Mouse (Mus musculus) heart, postnatal 25 days (tissue): ENCODE data around the gene Mdh1. TPM values are rescaled to one million over a fixed set of nuclear protein-coding genes. Genes with fewer than 3 reads are reported as not detected.

Source experiments
- DNase-seq: peaks from one replicate; pipeline ENCODE4 v3.0.0; 2022; ENCODE audit warnings: low spot score
- intact Hi-C: fragments of 180-260 bp; cut with DNase I; formaldehyde crosslinking; loops from one replicate; pipeline ENCODE4 v1.15.1; 2025
- total RNA-seq, 2 experiments: library from RNA; stranded (reverse); gene quantifications; 2 replicates each; pipeline ENCODE4 v1.2.3; 2021

Gene Mdh1
- 1,000 to 10,000 TPM; 2,362 to 2,650 TPM for total RNA-seq

DNA sequence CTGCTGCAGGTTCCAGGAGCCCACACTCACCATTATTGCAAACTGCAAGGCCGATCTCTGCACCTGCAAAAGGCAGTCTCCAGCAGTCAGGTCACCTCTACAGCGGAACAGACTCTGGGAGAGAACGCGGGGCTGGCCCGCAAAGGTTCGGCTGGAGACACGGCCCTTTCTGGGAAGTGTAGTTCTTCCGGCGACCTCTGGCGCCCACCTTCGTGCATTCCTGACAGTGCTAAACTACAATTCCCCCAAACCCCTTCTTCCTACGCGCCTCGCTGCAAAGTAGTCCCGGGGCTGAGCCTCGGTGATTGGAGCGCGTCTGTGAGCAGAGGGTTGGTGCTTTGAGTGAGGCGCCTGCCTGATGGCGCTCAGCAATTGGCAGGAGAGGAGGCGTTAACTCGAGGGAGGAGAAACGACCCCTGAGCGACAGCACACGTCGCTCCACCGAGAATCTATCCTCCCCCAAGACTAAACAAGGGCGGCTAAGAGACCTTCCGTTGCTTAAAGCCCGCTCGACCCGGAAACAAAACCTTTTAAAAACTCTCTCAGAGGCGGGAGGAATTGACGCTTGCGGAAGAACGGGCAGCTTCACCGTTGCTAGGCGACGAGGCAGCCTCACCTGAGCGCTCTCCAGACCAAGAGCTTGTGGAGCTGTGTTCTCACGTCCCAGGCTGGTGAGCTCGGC is at the start of gene Mdh1, which contains the start of gene Wdpcp:
Mdh1 (minus strand) TSS at position 668 of the 682 bp plus-strand sequence.
Wdpcp (plus strand) TSS at position 536 of the 682 bp plus-strand sequence.
- peak; percentile 95 for DNase-seq
- intact Hi-C loops: loop anchor here (5.0 kb wide), 1 partner anchor 1685 kb away; the partner anchor contains the start of gene Xpo1

DNA sequence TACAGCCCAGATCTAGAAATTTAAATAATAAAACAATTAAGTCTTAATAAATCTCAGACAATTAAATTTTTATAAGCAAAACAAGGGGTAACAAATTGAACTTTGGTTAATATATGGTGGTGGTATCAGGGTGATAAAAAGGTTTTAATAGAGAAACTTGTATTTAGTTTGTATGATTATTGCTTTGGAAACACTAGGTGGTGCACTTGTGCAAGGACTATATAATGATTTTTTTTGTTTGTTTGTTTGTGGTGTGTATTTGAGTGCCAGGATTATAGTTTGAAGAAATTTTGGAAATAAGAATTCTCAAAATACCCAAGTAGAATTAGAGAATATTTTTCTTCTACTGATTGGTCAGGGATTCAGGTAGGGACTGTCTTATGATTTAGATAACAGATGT is 43.7 kb upstream of the Mdh1 start:
- intact Hi-C loops: no loop called here
- DNase-seq: no peak

GRCm38 (mm10) chr11:21602497-21602896 is 30.3 kb upstream of the Mdh1 start:
- no peak for DNase-seq
- intact Hi-C loops: no loop called here

- intact Hi-C loops: no loop called here
- no peak for DNase-seq
These were observed 11.1 kb upstream of the Mdh1 start for GRCm38 (mm10) chr11:21583286-21583685.

DNA sequence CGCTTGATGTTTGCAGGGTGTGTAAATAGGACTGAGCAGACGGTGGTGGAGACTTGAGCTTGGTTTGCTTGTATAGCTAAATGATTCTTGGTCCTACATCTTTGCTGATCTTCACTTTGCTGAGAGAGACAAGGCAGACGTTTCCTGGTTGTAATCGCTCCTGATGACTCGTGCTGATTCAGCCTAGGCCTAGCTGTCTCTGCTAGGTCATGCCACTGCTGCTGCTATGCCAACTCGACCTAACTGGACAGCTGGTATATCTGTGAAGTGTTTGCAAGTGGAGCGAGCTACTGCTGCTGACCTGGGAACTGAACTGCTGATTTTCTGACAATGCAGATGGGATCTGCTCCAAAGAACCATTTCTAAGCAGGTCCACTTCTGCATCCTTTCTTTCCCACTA is 9.3 kb upstream of the Mdh1 start:
- no peak for DNase-seq
- intact Hi-C loops: no loop called here

GRCm38 (mm10) chr11:21570973-21571372 is 1.2 kb downstream of the Mdh1 start:
- intact Hi-C loops: loop anchor here (5.0 kb wide), 1 partner anchor 1686 kb away; the partner anchor contains the start of gene Xpo1
- no peak for DNase-seq

- no peak for DNase-seq
- intact Hi-C loops: loop anchor here (5.0 kb wide), 1 partner anchor 1687 kb away; the partner anchor contains the start of gene Xpo1
These were observed 2.1 kb downstream of the Mdh1 start for GRCm38 (mm10) chr11:21570109-21570474.

GRCm38 (mm10) chr11:21569456-21570108 is 2.6 kb downstream of the Mdh1 start:
- DNase-seq: no peak
- intact Hi-C loops: loop anchor here (5.0 kb wide), 2 partner anchors 197 to 1688 kb away; partner anchors contain the start of genes Ugp2 and Xpo1

- no peak for DNase-seq
- intact Hi-C loops: loop anchor here (5.0 kb wide), 1 partner anchor 197 kb away; the partner anchor contains the start of gene Ugp2
These were observed 3.2 kb downstream of the Mdh1 start for GRCm38 (mm10) chr11:21569002-21569401.

DNA sequence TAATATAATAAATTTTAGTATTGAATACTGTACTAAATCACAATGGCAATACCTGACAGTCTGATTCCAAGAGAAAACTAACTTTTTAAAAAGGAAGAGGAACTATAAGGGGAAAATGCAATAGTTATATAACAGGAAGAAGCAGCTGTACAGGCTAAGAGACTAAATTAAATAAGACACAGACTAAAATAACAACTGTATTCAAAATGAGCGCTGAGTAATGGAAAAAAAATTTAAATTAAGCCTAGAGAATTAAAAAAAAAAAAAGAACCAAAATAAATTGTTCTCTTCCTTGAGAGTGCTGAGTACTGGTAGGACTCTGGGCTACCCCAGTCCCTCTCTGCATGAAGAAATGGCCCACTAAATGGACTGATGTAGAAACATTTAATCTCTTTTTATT is 4.4 kb downstream of the Mdh1 start:
- intact Hi-C loops: loop anchor here (5.0 kb wide), 1 partner anchor 195 kb away; the partner anchor contains the start of gene Ugp2
- no peak for DNase-seq

DNA sequence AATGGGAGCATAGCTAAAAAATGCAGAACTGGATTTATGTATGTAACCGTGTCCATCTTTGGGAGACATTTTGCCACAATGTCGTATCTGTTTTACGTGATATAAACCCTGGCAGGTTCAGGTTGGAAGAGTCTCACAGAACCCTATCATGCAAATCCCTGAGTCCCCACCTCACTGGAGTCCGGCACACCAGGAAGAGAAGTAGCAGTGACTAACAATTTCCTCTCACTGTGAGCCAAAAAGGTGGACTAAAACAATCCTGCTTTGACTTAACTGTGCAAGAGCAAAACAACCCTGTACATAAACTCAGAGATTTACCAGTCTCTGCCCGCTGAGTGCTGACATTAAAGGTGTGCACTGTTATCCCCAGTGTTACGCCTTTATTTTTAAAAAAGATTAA is 5.2 kb downstream of the Mdh1 start:
- no peak for DNase-seq
- intact Hi-C loops: loop anchor here (5.0 kb wide), 1 partner anchor 195 kb away; the partner anchor contains the start of gene Ugp2

DNA sequence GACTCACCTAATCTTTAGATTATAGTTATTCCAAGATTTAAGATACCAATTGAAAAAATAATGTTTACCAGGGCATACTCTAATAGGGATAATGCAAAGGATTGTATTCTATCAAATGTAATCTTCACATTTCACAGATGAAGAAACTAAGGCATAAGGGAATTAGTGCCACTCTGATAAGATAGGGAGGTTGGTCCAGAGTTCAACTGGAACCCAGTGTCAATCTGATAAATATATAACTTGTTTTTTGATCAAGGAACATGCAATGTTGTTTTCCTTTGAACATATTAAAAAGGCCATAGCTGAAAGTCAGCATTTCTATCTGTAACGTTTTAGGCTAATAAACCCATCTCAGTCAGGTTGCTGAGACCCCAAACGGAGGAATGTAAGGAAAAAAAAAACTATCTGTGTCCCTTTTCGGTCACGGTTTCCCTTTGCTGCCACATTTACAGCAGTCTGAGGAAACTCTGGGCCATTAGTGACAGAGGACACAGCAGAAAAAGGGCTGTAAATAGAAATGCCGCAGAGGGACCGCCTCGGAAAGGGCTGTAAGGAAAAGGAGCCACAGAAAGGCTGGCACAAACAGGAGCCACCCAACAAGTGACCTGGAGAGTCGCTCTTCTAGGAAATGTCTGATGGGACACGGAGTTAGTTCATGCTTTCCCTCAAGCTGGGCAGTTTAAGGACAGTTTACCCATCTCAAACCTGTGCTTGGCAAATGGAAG is 7.3 kb downstream of the Mdh1 start:
- no peak for DNase-seq
- intact Hi-C loops: loop anchor here (5.0 kb wide), 1 partner anchor 193 kb away; the partner anchor contains the start of gene Ugp2

DNA sequence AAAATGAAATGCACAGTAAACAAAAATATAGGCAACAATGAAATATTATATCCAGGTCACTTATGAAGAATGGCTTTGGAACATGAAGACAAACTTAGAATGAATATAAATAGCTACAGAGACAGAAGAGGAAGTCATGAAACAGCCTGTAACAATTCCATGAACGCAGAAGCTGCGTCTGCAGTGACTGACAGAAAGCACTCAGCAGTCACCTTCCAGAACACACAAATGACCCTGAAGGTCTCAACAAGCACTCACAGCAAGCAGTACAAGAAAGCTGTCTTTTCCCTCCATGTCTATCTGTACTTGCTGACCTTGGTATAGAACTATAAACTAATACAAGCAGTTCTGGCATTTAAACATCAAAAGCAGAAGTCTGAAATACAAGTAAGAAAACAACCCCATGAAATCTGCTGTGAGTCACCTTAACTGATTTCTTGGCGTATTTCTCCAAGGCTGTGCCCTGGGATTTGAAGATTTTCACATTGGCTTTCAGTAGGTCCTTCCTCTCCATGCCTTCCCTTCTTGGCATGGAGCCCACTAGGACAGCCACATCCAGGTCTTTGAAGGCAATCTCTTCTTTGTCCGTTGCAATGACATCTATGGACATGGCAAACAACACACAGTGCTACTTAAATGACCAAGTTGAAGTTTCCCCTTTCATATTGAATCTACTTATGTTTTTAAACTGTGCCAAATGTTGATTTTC is 8.4 kb downstream of the Mdh1 start:
- intact Hi-C loops: no loop called here
- no peak for DNase-seq

DNA sequence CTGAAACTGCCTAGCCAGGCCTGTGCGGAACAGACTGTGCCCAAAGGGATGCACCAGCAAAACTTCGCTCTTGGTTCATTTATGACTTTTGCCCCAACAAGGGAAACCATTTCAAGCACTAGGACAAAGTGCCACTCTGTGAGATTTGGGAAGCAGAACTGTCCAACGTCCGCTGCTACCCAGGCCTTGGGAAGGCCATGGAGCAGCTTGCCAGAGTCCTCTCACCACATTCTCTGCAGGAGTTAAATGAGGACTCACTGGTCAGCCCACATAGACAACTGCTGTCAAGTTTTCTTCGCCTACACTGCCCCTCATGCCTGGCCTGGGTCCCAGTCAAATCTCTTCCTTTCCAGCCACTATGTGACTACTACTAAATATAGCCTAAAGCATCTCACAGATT is 10.8 kb downstream of the Mdh1 start:
- peak; percentile 14 for DNase-seq
- intact Hi-C loops: no loop called here

- DNase-seq: no peak
- intact Hi-C loops: no loop called here
These were observed 12.4 kb downstream of the Mdh1 start for GRCm38 (mm10) chr11:21559727-21560126.

- intact Hi-C loops: no loop called here
These were observed 20.1 kb downstream of the Mdh1 start for GRCm38 (mm10) chr11:21552049-21552448.

GRCm38 (mm10) chr11:21550222-21551173 is 21.7 kb downstream of the Mdh1 start:
- intact Hi-C loops: no loop called here
- DNase-seq: no peak

More at GRCm38 (mm10) chr11:21552049-21552448, 20.1 kb downstream of the Mdh1 start:
- no peak for DNase-seq

GRCm38 (mm10) chr11:21549754-21550153 is 22.4 kb downstream of the Mdh1 start:
- intact Hi-C loops: no loop called here
- no peak for DNase-seq

DNA sequence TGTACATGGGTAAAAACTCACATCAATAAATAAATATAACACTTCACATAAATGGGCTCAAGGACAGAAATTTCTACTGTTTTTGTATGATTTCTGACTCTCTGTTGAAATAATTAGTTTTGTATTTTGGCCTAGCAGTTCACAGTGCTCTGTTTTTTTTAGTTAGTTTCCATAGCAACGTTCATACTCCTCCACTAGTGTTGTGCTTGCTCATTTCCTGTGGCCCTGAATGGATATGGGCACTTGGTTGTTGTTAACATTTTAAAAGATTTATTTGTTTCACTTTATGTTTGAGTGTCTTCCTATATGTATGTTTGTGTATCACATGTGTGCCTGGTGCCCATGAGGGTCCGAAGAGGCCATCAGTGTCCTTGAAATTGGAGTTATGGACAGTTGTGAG is 23.1 kb downstream of the Mdh1 start:
- intact Hi-C loops: no loop called here
- no peak for DNase-seq
